Mouse (Mus musculus) embryonic stem cell, embryonic (primary cell): Measurements from ENCODE around the gene Clstn3.

ENCODE experiments used
- CTCF ChIA-PET, 4 experiments: fragments of 300-600 bp in 2 of 4; fragments of 350-600 bp in 2 of 4; sonication (Branson Sonifier 250); formaldehyde crosslinking; loops; one replicate each; lab custom pipeline; 2022; ENCODE audit warnings: inconsistent platforms in 2 of 4; lab: Charles Lee
- POLR2A ChIA-PET, 4 experiments: fragments of 300-600 bp in 2 of 4; fragments of 350-600 bp in 2 of 4; sonication (Branson Sonifier 250); formaldehyde crosslinking; loops; one replicate each; lab custom pipeline; 2022; ENCODE audit warnings: antibody characterized with exemption in 4 of 4, inconsistent platforms in 1 of 4; lab: Charles Lee

Gene Clstn3

DNA sequence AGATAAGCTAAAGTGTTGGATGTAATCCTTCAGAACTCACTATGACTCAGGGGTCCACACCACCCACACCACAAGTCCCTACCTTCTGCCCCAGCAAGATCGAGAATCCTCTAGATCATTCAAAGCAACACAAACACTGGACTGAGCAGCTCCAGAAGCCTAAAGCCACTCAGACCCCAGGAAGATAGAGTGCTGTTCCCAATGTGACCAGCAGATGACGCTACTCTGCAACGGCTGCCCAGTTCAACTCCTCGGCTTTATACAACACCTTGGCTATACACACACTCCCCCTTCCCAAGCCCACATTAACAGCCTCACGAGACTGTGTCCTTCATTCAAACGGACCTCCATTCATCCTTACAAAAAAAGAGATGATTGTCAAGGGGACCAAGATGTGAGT, 8.2 kb upstream of the Clstn3 start:
- CTCF ChIA-PET = interaction anchor here (0.5 to 1.6 kb wide), 37 partner anchors 8 to 1646 kb away, joined by 3 to 18 read pairs (median 3); partner anchors contain the start of genes C1rl (in 3 of the 4), C1ra (in 1 of the 4), Clstn3 (in 1 of the 4) and Pex5 (in 1 of the 4)
- POLR2A ChIA-PET = interaction anchor here (0.5 to 12.7 kb wide), 24 partner anchors 8 to 883 kb away, joined by 3 to 139 read pairs (median 4); partner anchors contain the start of genes Emg1 (in 2 of the 4), Grcc10 (in 2 of the 4), Pex5 (in 2 of the 4) and Phb2 (in 2 of the 4)

DNA sequence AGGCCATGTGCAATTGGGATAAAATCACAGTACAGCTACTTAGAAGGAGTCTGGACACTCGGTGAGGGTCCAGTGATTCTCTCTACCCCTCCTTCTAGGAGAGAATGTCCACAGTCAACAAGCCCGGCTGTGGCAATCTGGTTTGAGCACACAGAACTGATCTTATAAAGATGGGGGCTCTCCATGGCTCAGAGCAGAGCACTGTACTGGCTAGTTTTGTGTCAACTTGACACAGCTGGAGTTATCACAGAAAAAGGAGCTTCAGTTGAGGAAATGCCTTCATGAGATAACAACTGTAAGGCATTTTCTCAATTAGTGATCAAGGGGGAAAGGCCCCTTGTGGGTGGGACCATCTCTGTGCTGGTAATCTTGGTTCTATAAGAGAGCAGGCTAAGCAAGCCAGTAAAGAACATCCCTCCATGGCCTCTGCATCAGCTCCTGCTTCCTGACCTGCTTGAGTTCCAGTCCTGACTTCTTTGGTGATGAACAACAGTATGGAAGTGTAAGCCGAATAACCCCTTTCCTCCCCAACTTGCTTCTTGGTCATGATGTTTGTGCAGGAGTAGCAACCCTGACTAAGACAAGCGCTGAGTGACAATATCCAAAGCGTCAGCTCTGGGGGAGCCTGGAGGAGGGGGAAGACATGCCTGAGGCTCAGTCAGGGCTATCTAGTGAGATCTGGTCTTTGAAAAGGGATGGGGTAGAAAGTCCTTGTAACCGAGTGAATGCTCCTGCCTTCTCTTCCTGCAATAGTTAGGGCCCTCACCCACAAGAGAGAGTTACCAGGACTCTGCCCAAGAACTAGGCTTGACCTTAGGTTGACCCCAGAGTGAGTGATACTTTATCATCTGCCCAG, 7.4 kb upstream of the Clstn3 start:
- ChIA-PET POLR2A (interaction anchor here (0.5 to 12.7 kb wide), 23 partner anchors 7 to 884 kb away, joined by 3 to 139 read pairs (median 5); partner anchors contain the start of genes Emg1 (in 2 of the 4), Grcc10 (in 2 of the 4), Pex5 (in 2 of the 4) and Phb2 (in 2 of the 4)), CTCF (interaction anchor here (0.5 to 1.6 kb wide), 36 partner anchors 8 to 1646 kb away, joined by 3 to 18 read pairs (median 3); partner anchors contain the start of genes C1rl (in 3 of the 4), C1ra (in 1 of the 4), Clstn3 (in 1 of the 4) and Pex5 (in 1 of the 4))

DNA sequence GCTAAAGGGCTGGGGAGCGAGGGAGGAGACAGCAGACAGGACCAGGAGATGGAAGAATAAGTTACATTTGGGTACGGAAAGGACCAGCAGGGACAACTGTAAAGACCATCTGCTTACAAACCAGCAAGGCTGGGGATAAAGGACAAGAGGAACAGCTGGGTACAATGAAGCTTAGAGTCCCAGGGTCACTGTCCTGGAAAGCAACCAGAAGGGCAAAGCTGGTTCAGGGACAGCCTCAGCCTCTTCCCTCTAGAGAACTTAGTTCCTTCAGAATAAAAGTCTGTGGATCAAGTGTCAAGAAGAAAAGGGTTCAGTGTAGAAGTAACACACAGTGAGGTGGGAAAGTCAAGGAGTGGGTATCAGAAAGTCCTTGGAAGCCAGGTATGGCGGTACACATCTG, 6.5 kb upstream of the Clstn3 start:
- ChIA-PET POLR2A (interaction anchor here in 3 of 4 experiments (0.8 to 12.7 kb wide), 4 partner anchors 9 to 270 kb away, joined by 6 to 139 read pairs (median 14); partner anchors contain the start of genes Grcc10 (in 1 of the 3) and Pex5 (in 1 of the 3)), CTCF (interaction anchor here in 2 of 4 experiments (0.5 to 1.5 kb wide), 3 partner anchors 10 to 231 kb away, joined by 3 read pairs; no protein-coding TSS in a partner anchor)

DNA sequence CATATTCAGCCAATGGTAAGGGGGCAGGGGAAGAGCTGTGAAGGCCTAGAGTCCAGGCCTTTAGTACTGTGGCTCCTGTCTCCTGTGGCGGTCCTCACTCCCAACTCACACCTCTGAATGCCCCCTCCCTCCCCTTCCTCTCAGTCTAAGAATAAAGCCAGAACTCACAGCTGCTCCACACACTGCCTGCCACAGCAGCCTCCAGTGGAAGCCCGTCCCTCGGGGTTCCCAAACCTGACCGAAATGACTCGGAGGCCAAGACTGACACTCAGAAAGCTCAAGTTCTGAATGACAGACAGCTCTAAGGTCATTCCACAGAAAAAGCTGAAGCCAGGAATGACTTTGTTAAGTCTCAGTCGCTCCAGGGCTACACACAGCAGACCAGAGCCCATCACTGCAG, 1.1 kb upstream of the Clstn3 start:
- ChIA-PET CTCF (interaction anchor here (0.5 to 1.4 kb wide), 4 partner anchors 14 to 50 kb away, joined by 3 to 4 read pairs (median 3); no protein-coding TSS in a partner anchor), POLR2A (interaction anchor here in 2 of 4 experiments (0.6 to 5.3 kb wide), 8 partner anchors 9 to 1777 kb away, joined by 3 to 65 read pairs (median 6); partner anchors contain the start of gene Grcc10 (in 1 of the 2))

DNA sequence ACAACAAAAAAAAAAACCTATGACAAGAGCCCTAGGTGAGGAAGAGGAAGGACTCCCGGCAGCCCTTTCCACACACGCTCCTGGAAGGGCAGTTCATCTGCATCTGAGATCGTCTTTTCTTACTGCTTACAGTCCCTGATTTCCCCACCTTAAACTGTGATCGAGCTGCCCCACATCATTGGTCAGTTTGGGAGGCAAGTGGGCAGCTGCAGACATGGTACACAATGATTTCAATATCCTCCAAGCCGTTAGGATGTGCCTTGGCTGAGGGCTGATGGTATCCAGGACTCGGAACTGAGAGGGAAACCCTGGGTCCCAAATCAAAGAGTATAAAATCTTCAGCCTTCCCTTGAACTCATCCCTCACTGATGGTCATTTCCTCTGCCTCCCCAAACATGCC, 705 bp upstream of the Clstn3 start:
- POLR2A ChIA-PET = interaction anchor here in 3 of 4 experiments (0.6 to 5.3 kb wide), 12 partner anchors 9 to 1777 kb away, joined by 3 to 65 read pairs (median 4); partner anchors contain the start of genes Grcc10 (in 1 of the 3), Pex5 (in 1 of the 3) and Ptpn6 (in 1 of the 3)
- CTCF ChIA-PET = interaction anchor here in 3 of 4 experiments (0.7 to 1.4 kb wide), 3 partner anchors 15 to 50 kb away, joined by 3 to 4 read pairs (median 3); no protein-coding TSS in a partner anchor

DNA sequence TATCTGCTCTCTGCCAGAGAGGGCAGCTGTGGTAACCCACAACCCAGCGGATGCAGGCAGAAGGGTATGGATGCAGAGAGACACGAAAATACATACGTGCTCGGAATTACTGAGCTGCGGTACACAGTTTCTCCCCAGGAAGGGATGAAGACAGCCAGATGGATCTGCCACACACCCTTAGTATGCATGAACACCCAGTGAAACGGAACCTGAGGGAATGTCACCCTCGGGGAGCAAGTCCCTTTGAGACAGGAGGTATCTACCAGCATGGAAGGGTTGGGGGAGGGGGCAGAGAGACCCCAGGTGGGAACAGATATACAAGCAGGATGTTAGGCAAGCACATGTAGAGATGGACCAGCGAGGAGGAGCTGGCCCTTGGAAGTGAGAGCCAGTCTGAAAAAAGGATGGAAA, 708 bp downstream of the Clstn3 start:
- POLR2A ChIA-PET = interaction anchor here in 3 of 4 experiments (0.7 to 5.3 kb wide), 12 partner anchors 10 to 278 kb away, joined by 3 to 65 read pairs (median 4); partner anchors contain the start of genes Pex5 (in 2 of the 3) and Ptpn6 (in 1 of the 3)
- CTCF ChIA-PET = interaction anchor here in 2 of 4 experiments (0.6 to 0.7 kb wide), 2 partner anchors 9 to 16 kb away, joined by 3 read pairs; no protein-coding TSS in a partner anchor

DNA sequence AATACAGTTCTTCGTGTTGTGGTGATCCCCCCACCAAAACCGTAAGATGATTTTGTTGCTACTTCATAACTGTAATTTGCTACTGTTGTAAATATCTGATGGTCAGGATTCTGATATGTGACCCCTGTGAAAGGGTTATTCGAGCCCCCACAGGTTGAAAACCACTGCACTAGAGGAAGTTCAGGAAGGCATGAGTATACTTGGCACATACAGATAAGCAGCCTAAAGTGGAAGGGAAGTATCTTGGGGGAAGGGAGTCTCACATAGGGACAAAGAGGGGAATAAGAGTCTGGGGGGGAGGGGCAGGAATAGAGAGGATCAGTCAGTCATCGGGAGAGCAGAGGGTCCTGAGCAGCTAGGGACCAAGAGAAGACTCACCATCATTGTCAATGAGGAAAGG, 5.2 kb downstream of the Clstn3 start:
- CTCF ChIA-PET = no interaction called here
- POLR2A ChIA-PET = interaction anchor here in 2 of 4 experiments (0.6 to 2.4 kb wide), 7 partner anchors 15 to 282 kb away, joined by 3 to 10 read pairs (median 4); partner anchors contain the start of gene Pex5 (in 1 of the 2)

DNA sequence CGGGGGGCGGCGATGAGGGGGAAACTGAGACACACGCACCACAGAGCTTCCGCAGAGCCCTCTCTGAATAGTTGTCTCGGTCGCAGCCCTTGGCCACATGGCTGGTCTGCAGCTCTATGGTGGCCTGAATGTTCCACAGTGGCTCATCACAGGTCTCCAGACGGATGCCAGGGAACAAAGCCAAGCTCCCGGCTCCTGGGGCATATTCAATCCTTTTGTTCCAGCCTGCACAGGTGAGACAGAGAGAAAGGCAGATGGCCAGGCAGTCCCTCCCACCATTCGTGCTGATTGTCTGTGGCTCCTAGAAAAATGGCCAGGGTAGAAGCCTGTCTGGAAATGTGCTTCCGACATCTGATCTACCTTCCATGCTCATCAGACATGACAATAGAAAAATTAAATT, 6.1 kb downstream of the Clstn3 start:
- POLR2A ChIA-PET = interaction anchor here in 2 of 4 experiments (0.5 to 2.4 kb wide), 12 partner anchors 8 to 283 kb away, joined by 3 to 10 read pairs (median 3); partner anchors contain the start of genes C1rl (in 1 of the 2), Grcc10 (in 1 of the 2) and Pex5 (in 1 of the 2)
- CTCF ChIA-PET = interaction anchor here in 2 of 4 experiments (0.5 to 1.1 kb wide), 4 partner anchors 10 to 44 kb away, joined by 3 to 6 read pairs (median 4); partner anchors contain the start of gene Pex5 (in 1 of the 2)

DNA sequence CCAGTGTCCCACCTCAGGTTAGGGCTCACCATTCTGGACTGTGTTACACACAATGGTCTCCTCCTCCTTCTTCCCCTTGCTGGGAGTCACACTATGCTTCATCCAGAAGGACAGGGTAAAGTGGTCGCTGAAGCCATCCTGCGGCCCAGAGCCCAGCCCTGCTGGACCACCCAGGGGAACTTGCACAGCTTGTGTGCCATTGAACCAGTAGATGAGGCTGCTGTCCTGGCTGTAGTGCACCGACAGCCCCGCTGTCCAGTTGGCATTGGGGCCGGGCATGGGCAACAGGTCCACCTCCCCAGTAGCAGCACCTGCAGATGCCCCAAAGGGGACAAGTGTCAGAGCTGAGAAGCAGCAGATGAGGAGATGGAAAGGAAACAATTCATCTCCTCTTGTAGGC, 6.8 kb downstream of the Clstn3 start:
- ChIA-PET CTCF (interaction anchor here in 1 of 4 experiments (0.6 to 1.1 kb wide), 3 partner anchors 10 to 43 kb away, joined by 3 to 6 read pairs (median 3); partner anchors contain the start of gene Pex5), POLR2A (interaction anchor here in 2 of 4 experiments (0.5 to 2.4 kb wide), 6 partner anchors 15 to 283 kb away, joined by 3 to 10 read pairs (median 3); partner anchors contain the start of genes C1rl (in 1 of the 2), Grcc10 (in 1 of the 2) and Pex5 (in 1 of the 2))

DNA sequence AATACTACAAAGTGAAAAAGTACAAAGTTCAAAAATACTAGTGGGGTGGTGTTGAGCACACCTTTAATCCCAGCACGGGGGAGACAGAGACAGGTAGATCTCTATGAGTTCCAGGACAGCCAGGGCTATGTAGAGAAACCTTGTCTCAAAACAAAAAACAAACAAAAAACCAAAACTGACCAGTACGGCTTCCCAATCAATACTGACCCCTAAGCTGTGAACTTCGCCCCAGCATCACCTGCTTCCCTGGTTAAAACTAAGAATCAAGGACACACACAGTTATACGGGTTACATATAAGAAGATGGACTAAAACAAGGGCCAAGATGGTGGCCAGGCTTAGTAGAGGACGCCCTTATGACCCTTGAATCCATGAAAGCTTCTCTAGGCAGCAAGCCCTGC, 8.4 kb downstream of the Clstn3 start:
- POLR2A ChIA-PET = no interaction called here
- CTCF ChIA-PET = no interaction called here

DNA sequence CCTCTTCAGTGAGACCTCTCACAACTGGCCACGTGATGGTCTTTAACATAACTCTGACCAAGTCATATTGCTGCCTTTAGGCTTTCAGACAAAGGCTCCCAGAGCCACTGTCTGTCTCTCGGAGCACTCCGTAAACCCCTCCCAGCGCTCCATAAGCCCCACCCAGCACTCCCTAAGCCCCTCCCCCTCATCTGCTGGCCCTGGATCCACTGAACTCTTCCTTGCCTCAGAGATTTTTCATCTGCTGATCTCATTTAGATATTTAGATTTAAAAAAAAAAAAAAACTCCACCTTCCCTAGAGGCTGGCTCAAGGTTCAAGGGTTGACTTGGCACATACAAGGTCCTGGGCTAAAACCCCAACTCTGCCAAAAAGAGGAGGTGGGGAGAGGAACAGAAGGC, 10.8 kb downstream of the Clstn3 start:
- CTCF ChIA-PET = interaction anchor here in 1 of 4 experiments (0.7 kb wide), 1 partner anchor 1489 kb away, joined by 3 read pairs; no protein-coding TSS in a partner anchor
- POLR2A ChIA-PET = interaction anchor here in 3 of 4 experiments (0.7 to 1.5 kb wide), 8 partner anchors 9 to 332 kb away, joined by 3 to 4 read pairs (median 3); partner anchors contain the start of gene Clstn3 (in 2 of the 3)

DNA sequence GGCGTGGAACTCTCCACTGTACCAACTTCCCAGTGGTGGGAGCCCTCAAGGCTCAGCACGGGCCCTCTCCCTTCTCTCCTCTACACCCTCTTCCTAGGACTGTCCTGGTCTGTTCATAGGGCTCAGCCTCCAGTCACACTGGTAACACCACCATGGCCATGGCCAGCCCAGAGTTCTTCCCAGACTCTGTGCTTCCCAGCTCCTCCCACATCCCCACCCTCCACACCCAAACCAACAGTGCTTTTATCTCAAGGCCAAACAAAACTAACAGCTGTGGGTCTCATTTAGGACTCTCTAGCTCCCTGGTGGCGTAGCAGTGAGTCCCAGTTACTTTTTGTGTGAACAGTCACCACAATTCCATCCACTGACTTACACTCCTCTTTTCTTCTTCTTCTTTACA, 12.6 kb downstream of the Clstn3 start:
- ChIA-PET POLR2A (interaction anchor here (0.6 to 1.0 kb wide), 6 partner anchors 15 to 1082 kb away, joined by 3 to 4 read pairs (median 4); no protein-coding TSS in a partner anchor), CTCF (interaction anchor here in 2 of 4 experiments (0.6 to 1.1 kb wide), 2 partner anchors 8 to 41 kb away, joined by 3 read pairs; partner anchors contain the start of gene C1rl (in 1 of the 2))

DNA sequence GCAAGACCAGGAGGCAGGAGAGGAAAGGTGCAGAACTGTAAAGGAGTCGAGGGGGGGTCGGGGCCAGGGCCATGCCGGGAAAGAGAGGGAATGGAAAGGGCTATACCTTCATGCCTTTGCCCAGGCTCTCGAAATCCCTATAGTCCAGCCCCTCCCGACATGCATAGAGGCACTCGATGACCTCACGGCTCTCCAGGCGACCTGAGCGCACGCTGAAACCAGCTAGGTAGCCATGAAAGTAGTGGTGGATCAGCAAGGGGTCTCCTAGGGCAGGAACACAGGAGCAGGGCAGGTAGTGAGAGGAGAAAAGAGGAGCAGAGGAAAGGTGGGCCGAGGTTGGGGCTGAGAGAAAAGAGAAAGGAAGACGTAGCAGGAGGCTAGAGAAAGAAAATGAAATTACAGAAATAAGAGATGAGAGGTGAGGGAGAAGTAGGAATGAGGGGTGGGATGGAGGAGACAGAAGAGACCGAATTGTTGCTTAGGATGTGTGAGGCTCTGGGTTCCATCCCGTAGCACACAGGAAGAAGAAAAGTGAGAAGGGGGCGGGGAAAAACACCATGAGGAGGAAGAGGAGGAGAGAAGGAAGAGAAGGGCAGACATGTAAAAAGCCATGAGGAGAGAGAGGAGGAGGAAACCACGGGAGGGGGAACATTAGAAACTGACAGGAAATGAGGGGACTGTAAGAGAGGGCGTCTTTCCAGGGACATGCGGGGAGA, 14.8 kb downstream of the Clstn3 start:
- POLR2A ChIA-PET = interaction anchor here in 3 of 4 experiments (0.6 to 2.9 kb wide), 13 partner anchors 9 to 294 kb away, joined by 3 to 15 read pairs (median 4); partner anchors contain the start of gene Clstn3 (in 1 of the 3)
- CTCF ChIA-PET = interaction anchor here in 2 of 4 experiments (0.6 to 2.8 kb wide), 6 partner anchors 23 to 1225 kb away, joined by 3 to 12 read pairs (median 4); partner anchors contain the start of gene Pex5 (in 1 of the 2)

DNA sequence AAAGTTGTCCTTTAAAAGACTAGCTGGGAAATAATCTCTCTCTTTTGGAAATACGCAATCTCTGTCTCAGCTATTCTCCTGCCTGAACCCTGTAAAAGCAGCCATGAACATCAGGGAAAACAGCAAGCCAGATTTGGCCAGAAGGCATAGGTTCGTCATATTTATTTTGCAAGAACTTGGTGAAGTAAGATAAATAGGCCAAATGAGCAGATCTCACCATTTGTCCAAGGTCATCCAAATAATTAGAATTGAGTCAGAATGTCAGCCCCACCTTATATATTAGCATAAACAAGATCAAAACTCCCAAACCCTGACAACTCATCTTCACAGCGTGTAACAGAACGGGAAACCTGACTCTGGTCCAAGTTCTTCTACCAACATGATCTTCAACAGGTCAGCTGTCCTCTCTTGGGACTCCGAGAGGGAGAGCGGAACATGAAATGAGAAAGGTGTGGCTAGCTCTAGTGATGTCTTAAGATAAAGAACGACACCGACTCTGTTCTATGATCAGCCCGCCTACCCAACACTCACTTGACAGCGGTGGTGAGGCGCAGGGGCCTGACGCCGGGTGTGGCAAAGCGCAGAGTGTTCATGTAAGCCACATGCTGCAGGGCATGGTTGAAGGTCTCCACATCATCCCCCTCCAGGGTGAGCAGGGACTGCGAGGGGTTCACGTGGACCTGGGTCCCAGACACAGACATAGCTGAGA, 15.5 kb downstream of the Clstn3 start:
- ChIA-PET POLR2A (interaction anchor here in 3 of 4 experiments (0.6 to 2.9 kb wide), 14 partner anchors 12 to 478 kb away, joined by 3 to 15 read pairs (median 4); partner anchors contain the start of gene Clstn3 (in 1 of the 3)), CTCF (interaction anchor here in 3 of 4 experiments (0.8 to 2.8 kb wide), 5 partner anchors 24 to 268 kb away, joined by 3 to 12 read pairs (median 4); partner anchors contain the start of gene Pex5 (in 1 of the 3))

DNA sequence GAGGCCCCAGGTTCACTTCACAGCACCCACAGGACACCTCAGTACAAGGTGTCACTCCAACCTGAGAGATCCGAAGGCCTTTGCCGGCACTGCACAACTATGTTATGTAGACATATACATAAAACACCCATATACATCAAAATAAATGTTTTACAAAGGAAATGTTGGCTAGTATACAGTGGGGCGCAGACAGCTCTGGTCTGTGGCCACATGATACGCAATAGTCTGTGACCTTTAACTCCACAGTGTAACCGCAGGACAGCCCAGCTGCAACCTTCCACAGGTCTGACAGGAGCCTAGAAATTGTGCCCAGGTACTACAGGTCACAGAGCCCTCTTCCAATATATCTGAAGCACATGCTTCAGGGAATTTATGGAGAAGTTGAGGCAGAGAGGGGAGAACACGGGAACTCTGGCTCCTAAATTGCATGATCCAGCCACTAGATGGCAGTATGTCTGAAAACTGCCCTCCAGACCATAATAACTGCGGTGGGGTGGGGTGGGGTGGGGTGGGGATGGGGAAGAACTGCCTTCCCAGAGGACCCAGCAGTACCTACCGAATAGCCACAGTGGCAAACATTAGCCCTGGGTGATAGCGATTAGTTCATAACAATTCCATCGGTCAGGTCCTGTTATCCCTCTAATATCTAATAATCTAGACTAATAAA, 16.3 kb downstream of the Clstn3 start:
- ChIA-PET CTCF (interaction anchor here in 2 of 4 experiments (0.8 to 2.8 kb wide), 12 partner anchors 10 to 45 kb away, joined by 3 to 12 read pairs (median 4); partner anchors contain the start of genes C1rl (in 1 of the 2) and Pex5 (in 1 of the 2)), POLR2A (interaction anchor here in 2 of 4 experiments (1.0 to 2.9 kb wide), 13 partner anchors 11 to 296 kb away, joined by 3 to 16 read pairs (median 5); partner anchors contain the start of gene Clstn3 (in 1 of the 2))
